Mouse (Mus musculus) thymus, adult 2 months (tissue): ENCODE data around the gene Slc2a4. TPM values are rescaled to one million over a fixed set of nuclear protein-coding genes. Genes with fewer than 3 reads are reported as not detected.

ENCODE experiments used
- DNase-seq: peaks from one replicate; pipeline ENCODE4 v3.0.0; 2021
- H3K27ac ChIP-seq: fragments of 200-500 bp; 2 replicates; pipeline ENCODE4 v1.5.1; 2012; ENCODE audit warnings: low read length, control low read depth; ENCODE audit not compliant: control insufficient read depth, insufficient read depth
- H3K27me3 ChIP-seq: fragments of 200-500 bp; 2 replicates; pipeline ENCODE4 v1.6.1; 2012; ENCODE audit warnings: mild to moderate bottlenecking, low read length, moderate library complexity, mixed read lengths; ENCODE audit not compliant: control insufficient read depth, insufficient read depth
- H3K36me3 ChIP-seq: fragments of 200-500 bp; 2 replicates; pipeline ENCODE4 v1.6.1; 2012; ENCODE audit warnings: mild to moderate bottlenecking, low read length, moderate library complexity; ENCODE audit not compliant: control insufficient read depth, insufficient read depth
- H3K4me1 ChIP-seq: fragments of 200-500 bp; replicated peaks from 2 replicates; pipeline ENCODE4 v1.6.1; 2012; ENCODE audit warnings: low read length; ENCODE audit not compliant: control insufficient read depth, insufficient read depth
- H3K4me3 ChIP-seq: fragments of 200-500 bp; 2 replicates; pipeline ENCODE4 v1.5.1; 2012; ENCODE audit warnings: mild to moderate bottlenecking, low read length, control low read depth, moderate library complexity; ENCODE audit not compliant: control insufficient read depth, insufficient read depth
- CTCF ChIP-seq: fragments of 200-500 bp; IDR thresholded peaks from 2 replicates; pipeline ENCODE4 v1.5.1; 2012; ENCODE audit warnings: mild to moderate bottlenecking, control low read depth, low read length, moderate library complexity, borderline replicate concordance; ENCODE audit not compliant: control insufficient read depth, poor library complexity, insufficient read depth; ENCODE audit errors: extremely low read depth
- POLR2A ChIP-seq: fragments of 200-500 bp; IDR thresholded peaks from 2 replicates; pipeline ENCODE4 v1.6.1; 2012; ENCODE audit warnings: mild to moderate bottlenecking, low read length, control low read depth, moderate library complexity; ENCODE audit not compliant: control insufficient read depth, poor library complexity, insufficient read depth; ENCODE audit errors: extremely low read depth
- WGBS: fragments of 180-500 bp; shearing (Covaris S2); methylation state at CpG from one replicate; pipeline ENCODE4 v1.1.7; 2018; 5-methylcytosine and 5-hydroxymethylcytosine counted together
- polyA plus RNA-seq: library from polyadenylated mRNA; depleted of rRNA; stranded (reverse); fragments of >200 nt; gene quantifications from 2 replicates; pipeline ENCODE4 v1.2.3, GENCODE M21; 2012

The Slc2a4 gene
- polyA plus RNA-seq, 1 experiment = 58.9 TPM

DNA sequence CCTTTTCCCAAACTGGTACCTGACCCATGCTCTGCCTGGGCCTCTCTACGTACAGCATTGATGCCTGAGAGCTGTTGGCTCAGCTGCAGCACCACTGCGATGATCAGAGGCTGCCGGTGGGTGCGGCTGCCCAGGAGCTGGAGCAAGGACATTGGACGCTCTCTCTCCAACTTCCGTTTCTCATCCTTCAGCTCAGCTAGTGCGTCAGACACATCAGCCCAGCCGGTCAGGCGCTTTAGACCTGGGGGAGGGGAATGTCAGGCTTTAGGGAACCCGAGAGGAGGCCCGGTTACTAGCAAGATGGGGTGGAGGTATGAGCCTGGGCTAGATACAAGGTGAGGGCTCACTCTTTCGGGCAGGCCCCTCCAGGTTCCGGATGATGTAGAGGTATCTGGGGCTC lies 2.8 kb downstream of the Slc2a4 start:
- no peaks in the 10 kb centered on the region for H3K36me3 ChIP-seq
- no peak for DNase-seq
- no peaks in the 10 kb centered on the region for H3K27me3 ChIP-seq
- WGBS = 96% methylated on average over 13 of the region's 13 CpGs
- H3K4me3 ChIP-seq = no peak overlapping the region
- TF ChIP-seq POLR2A (no peak), CTCF (no peak)
- H3K4me1 ChIP-seq = peaks cover 16% of the 10 kb centered on the region
- no peak overlapping the region for H3K27ac ChIP-seq

DNA sequence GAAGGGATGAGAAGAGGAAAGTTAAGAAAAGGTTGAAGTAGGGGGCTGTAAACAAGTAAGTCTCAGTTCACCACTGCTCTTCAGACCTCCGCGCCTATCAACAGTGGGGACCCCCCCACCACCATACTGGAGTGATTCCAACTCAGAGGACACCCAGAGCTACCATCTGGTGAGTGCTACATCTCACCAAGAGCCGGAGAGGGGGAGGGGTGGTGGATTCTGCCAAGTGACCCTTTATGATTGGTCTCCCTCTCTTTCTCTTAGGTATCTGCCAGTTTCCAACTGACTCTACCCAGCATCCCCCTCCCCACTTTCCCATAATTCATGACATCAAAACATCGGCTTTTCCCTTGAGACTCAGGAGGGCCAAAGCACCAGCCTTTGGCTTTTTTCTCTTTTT lies 7.0 kb downstream of the Slc2a4 start:
- H3K36me3 ChIP-seq = no peaks in the 10 kb centered on the region
- no peak for TF ChIP-seq CTCF
- no peak for TF ChIP-seq POLR2A
- no peak overlapping the region for H3K4me3 ChIP-seq
- H3K27me3 ChIP-seq = no peaks in the 10 kb centered on the region
- H3K27ac ChIP-seq = no peak overlapping the region
- no peak for DNase-seq
- peaks cover 11% of the 10 kb centered on the region for H3K4me1 ChIP-seq
- WGBS = 94% methylated on average over 4 of the region's 4 CpGs

DNA sequence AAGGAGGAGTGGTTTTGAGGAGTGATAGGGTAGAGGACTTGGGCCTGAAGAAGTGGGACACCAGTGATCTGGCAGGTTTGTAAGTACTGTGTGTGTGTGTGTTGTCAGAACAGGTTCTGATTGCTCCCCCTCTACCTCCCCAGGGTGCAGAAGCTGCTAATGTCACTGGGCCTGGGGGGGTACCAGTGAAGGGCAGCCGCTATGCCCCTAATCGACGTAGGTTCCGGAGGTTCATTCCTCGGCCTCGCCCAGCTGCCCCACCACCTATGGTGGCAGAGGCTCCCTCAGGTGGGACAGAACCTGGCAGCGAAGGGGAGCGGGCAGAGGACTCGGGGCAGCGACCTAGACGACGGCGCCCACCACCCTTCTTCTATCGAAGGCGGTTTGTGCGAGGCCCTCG lies 8.3 kb downstream of the Slc2a4 start:
- DNase-seq = no peak
- no peak overlapping the region for H3K4me3 ChIP-seq
- no peak overlapping the region for H3K27ac ChIP-seq
- no peaks in the 10 kb centered on the region for H3K27me3 ChIP-seq
- H3K4me1 ChIP-seq = peaks cover 19% of the 10 kb centered on the region
- no peaks in the 10 kb centered on the region for H3K36me3 ChIP-seq
- TF ChIP-seq POLR2A (no peak), CTCF (no peak)
- WGBS = 94% methylated on average over 17 of the region's 17 CpGs

DNA sequence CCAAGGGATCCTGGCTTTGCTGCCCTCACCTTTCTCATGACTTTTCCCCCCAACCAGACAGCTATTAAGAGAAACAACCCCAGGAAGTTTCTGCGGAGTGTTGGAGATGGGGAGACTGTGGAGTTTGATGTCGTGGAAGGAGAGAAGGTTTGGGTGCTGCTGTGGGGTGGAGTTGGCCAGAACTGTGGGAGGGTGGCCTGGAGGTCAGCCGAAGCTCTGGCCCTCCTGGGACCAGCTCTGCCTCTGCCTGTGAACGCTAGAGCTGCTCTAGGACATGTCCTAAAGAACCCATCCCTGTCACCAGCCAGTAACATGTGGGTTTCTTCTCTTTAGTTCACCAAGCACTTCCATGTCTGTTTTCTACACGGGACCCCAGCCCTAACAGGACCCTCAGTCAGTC lies 8.8 kb downstream of the Slc2a4 start:
- no peaks in the 10 kb centered on the region for H3K36me3 ChIP-seq
- no peaks in the 10 kb centered on the region for H3K27me3 ChIP-seq
- peaks cover 21% of the 10 kb centered on the region for H3K4me1 ChIP-seq
- no peak overlapping the region for H3K4me3 ChIP-seq
- WGBS = 87% methylated on average over 5 of the region's 5 CpGs
- DNase-seq = no peak
- no peak for TF ChIP-seq POLR2A
- no peak for TF ChIP-seq CTCF
- no peak overlapping the region for H3K27ac ChIP-seq

DNA sequence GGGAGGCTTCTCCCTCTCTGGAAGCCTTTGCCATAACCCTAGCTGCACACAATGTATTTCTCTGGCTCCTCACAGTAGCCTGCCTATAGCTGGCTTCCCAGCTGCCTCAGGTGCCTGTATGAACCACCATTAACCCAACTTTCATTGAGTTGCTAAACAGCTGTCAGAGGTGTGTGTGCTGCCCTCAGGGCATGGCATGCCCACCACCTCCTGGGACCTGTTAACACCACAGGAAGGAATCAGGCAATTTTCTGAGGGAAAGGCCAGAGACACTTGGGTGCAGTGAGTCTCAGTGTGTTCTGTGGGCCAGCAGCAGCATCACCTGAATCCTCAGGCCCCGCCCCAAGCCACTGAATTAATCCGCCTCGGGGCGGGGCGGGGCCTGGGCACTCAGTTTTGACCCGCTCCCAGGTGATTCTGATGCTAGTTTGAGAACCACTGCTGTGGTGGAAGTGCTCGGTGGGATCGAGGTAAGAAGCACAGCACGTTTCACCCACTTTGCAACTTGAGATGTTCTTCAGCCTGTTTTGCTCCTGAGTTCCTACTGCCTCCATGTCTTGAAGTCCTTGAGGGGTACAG lies 9.5 kb downstream of the Slc2a4 start:
- H3K27ac ChIP-seq = no peak overlapping the region
- no peaks in the 10 kb centered on the region for H3K36me3 ChIP-seq
- H3K4me3 ChIP-seq = no peak overlapping the region
- no peak for TF ChIP-seq CTCF
- H3K4me1 ChIP-seq = peaks cover 24% of the 10 kb centered on the region
- 86% methylated on average over 9 of the region's 9 CpGs for WGBS
- DNase-seq = no peak
- H3K27me3 ChIP-seq = no peaks in the 10 kb centered on the region

DNA sequence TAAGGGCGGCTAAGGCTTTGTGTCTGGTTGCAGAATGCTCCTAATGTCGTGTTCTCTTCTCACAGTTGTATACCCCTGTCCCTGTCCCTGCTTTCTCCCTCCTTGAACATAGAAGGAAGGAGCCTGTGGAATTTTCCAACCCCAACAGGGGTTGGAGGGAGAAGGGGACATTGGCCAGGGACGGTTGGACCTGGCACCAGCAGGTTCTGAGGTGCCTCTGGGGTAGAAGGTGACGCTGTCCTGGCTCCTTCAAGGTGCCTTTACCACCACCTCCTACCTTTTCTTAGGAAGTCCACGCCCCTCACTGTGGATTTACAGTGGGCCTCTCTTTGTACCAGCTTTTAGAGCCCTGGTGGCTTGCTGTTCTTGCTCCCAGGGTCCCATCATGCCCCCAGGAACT lies 10.2 kb downstream of the Slc2a4 start:
- H3K4me3 ChIP-seq = no peak overlapping the region
- peaks cover 24% of the 10 kb centered on the region for H3K4me1 ChIP-seq
- no peak for DNase-seq
- no peaks in the 10 kb centered on the region for H3K27me3 ChIP-seq
- WGBS = 88% methylated on average over 5 of the region's 5 CpGs
- no peaks in the 10 kb centered on the region for H3K36me3 ChIP-seq
- H3K27ac ChIP-seq = no peak overlapping the region
- no peak for TF ChIP-seq CTCF
- TF ChIP-seq POLR2A = no peak

DNA sequence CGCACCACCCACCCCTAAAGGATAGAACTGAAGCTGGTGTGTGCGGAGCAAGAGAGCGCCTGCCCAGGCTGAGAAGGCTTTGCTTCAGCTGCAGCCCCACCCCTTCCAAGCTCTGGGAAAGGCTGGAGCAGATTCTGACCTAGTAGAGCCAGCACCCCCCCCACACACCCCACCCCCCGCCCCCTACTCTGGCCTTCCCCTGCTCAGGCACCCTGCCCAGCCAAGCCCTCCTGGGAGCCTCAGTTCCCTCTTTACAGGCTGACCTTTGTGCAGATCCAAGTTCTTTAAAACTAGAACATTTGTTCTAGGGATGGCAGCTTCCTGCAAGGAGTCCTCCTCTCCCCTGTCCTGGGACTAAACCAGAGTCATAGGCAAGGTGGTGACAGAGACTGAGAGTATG lies 10.6 kb downstream of the Slc2a4 start:
- no peak overlapping the region for H3K27ac ChIP-seq
- no peaks in the 10 kb centered on the region for H3K36me3 ChIP-seq
- H3K4me3 ChIP-seq = no peak overlapping the region
- WGBS = 65% methylated on average over 4 of the region's 4 CpGs
- no peak for TF ChIP-seq CTCF
- no peak for TF ChIP-seq POLR2A
- no peaks in the 10 kb centered on the region for H3K27me3 ChIP-seq
- no peak for DNase-seq
- peaks cover 27% of the 10 kb centered on the region for H3K4me1 ChIP-seq
